Mouse (Mus musculus) cortical plate, adult 2 months (tissue): ENCODE results near the gene Zfp575.

Experiments
- CTCF ChIP-seq: fragments of 200-500 bp; IDR thresholded peaks from 2 replicates; pipeline ENCODE4 v1.5.1; 2011; ENCODE audit warnings: mild to moderate bottlenecking, control low read depth, low read length; ENCODE audit not compliant: insufficient read depth; ENCODE audit errors: extremely low read depth
- POLR2A ChIP-seq: fragments of 200-500 bp; IDR thresholded peaks from 2 replicates; pipeline ENCODE4 v1.6.1; 2011; ENCODE audit warnings: mild to moderate bottlenecking, low read length, control low read depth; ENCODE audit not compliant: insufficient read depth; ENCODE audit errors: extremely low read depth

- TF ChIP-seq CTCF (no peak), POLR2A (no peak)
Observed at GRCm38 (mm10) chr7:24563837-24564206, 23.6 kb downstream of the Zfp575 start.
